ENCODE assay signal across 15 mouse cellular contexts in genomic region chr6:137294973-137295820, GRCm38 (mm10). TPM values are rescaled to one million over a fixed set of nuclear protein-coding genes. Genes with fewer than 3 reads are reported as not detected.
DNase-seq lines count a peak whose midpoint lies in the region; ATAC-seq lines count a peak whose summit lies in the region.
"Had no signal": no experiment of that assay in that cellular context is flagged by ENCODE, and none has a peak within 500 bp of the region (broad histone marks: within the 10 kb centered on the region; RNA-seq: fewer than 3 reads in every experiment).

No protein-coding gene starts in this region.

- no peak overlapping the region for H3K4me3 ChIP-seq in hindbrain, embryonic 15.5 days
- H3K4me3 ChIP-seq in hindbrain, embryonic 14.5 days (replicated peaks; ENCODE audit: low read length): no peak overlapping the region
- no peak overlapping the region for H3K4me3 ChIP-seq in neural tube, embryonic 13.5 days
- H3K4me3 ChIP-seq in neural tube, embryonic 15.5 days (replicated peaks): no peak overlapping the region
- H3K4me3 ChIP-seq in forebrain, embryonic 13.5 days: no peak overlapping the region
- no peak overlapping the region for H3K4me3 ChIP-seq in midbrain, embryonic 16.5 days (ENCODE audit: low read depth, low read length)
- H3K4me3 ChIP-seq: gastrocnemius, adult 2 months; heart, embryonic 10.5 days; midbrain, embryonic 12.5 days had no signal

- no peak overlapping the region for H3K4me2 ChIP-seq in hindbrain, embryonic 15.5 days
- H3K4me2 ChIP-seq in hindbrain, embryonic 14.5 days (replicated peaks): no peak overlapping the region
- H3K4me2 ChIP-seq in neural tube, embryonic 13.5 days: no peak overlapping the region
- no peak overlapping the region for H3K4me2 ChIP-seq in neural tube, embryonic 15.5 days
- H3K4me2 ChIP-seq in forebrain, embryonic 13.5 days: no peak overlapping the region
- H3K4me2 ChIP-seq in midbrain, embryonic 16.5 days (ENCODE audit: low read length): no peak overlapping the region
- H3K4me2 ChIP-seq: midbrain, embryonic 12.5 days had no signal

- no peak for DNase-seq in hindbrain, embryonic 14.5 days (ENCODE audit: low spot score)
- no peak for DNase-seq in natural killer cell, adult 2 months (ENCODE audit: low spot score in 2 of 2)
- DNase-seq in layer of hippocampus, adult 11-12 months (ENCODE audit: low spot score): no peak
- DNase-seq: adrenal gland, postnatal 25 days; gastrocnemius, adult 2 months; kidney, adult 11 months had no signal

- no peaks in the 10 kb centered on the region for H3K9me3 ChIP-seq in hindbrain, embryonic 15.5 days
- no peaks in the 10 kb centered on the region for H3K9me3 ChIP-seq in hindbrain, embryonic 14.5 days (ENCODE audit: control insufficient read depth, low read length)
- H3K9me3 ChIP-seq in neural tube, embryonic 13.5 days: 0 out of 2 replicates have a peak, but pooled peaks cover 3% of the 10 kb centered on the region
- H3K9me3 ChIP-seq in neural tube, embryonic 15.5 days (replicated peaks): no peaks in the 10 kb centered on the region; the same call in 1 of the 2 replicates
- no peaks in the 10 kb centered on the region for H3K9me3 ChIP-seq in forebrain, embryonic 13.5 days (replicated peaks)
- no peaks in the 10 kb centered on the region for H3K9me3 ChIP-seq in midbrain, embryonic 16.5 days (replicated peaks; ENCODE audit: control insufficient read depth, low read length, poor library complexity, severe bottlenecking)
- H3K9me3 ChIP-seq: heart, embryonic 10.5 days; midbrain, embryonic 12.5 days had no signal

- H3K36me3 ChIP-seq in hindbrain, embryonic 15.5 days: no peaks in the 10 kb centered on the region
- H3K36me3 ChIP-seq in hindbrain, embryonic 14.5 days (replicated peaks; ENCODE audit: control insufficient read depth, insufficient read depth): no peaks in the 10 kb centered on the region
- no peaks in the 10 kb centered on the region for H3K36me3 ChIP-seq in neural tube, embryonic 13.5 days
- no peaks in the 10 kb centered on the region for H3K36me3 ChIP-seq in neural tube, embryonic 15.5 days
- H3K36me3 ChIP-seq in forebrain, embryonic 13.5 days (ENCODE audit: poor library complexity, severe bottlenecking): no peaks in the 10 kb centered on the region
- H3K36me3 ChIP-seq in midbrain, embryonic 16.5 days (ENCODE audit: control insufficient read depth, insufficient read depth, low read length): no peaks in the 10 kb centered on the region
- H3K36me3 ChIP-seq: G1E; heart, embryonic 10.5 days; midbrain, embryonic 12.5 days had no signal

- H3K9ac ChIP-seq in hindbrain, embryonic 15.5 days: no peak overlapping the region
- H3K9ac ChIP-seq in hindbrain, embryonic 14.5 days: no peak overlapping the region
- H3K9ac ChIP-seq in neural tube, embryonic 13.5 days: no peak overlapping the region
- no peak overlapping the region for H3K9ac ChIP-seq in neural tube, embryonic 15.5 days (replicated peaks)
- no peak overlapping the region for H3K9ac ChIP-seq in forebrain, embryonic 13.5 days
- H3K9ac ChIP-seq in midbrain, embryonic 16.5 days (ENCODE audit: low read depth, low read length): no peak overlapping the region
- H3K9ac ChIP-seq: liver, embryonic 14.5 days; midbrain, embryonic 12.5 days had no signal

- peaks cover 10% of the 10 kb centered on the region; the same call in 1 of the 2 replicates for H3K4me1 ChIP-seq in hindbrain, embryonic 15.5 days (replicated peaks)
- no peaks in the 10 kb centered on the region for H3K4me1 ChIP-seq in hindbrain, embryonic 14.5 days (replicated peaks; ENCODE audit: control insufficient read depth, insufficient read depth, low read length)
- peaks cover 14% of the 10 kb centered on the region for H3K4me1 ChIP-seq in neural tube, embryonic 13.5 days (replicated peaks)
- H3K4me1 ChIP-seq in neural tube, embryonic 15.5 days: no peaks in the 10 kb centered on the region
- peaks cover 14% of the 10 kb centered on the region for H3K4me1 ChIP-seq in forebrain, embryonic 13.5 days
- 0 out of 2 replicates have a peak, but pooled peaks cover 3% of the 10 kb centered on the region for H3K4me1 ChIP-seq in midbrain, embryonic 16.5 days (ENCODE audit: control insufficient read depth, insufficient read depth, low read length)
- H3K4me1 ChIP-seq: heart, embryonic 10.5 days had no signal

- 61% methylated on average over 20 of the region's 20 CpGs for WGBS in hindbrain, embryonic 15.5 days
- WGBS in hindbrain, embryonic 14.5 days: 60% methylated on average over 20 of the region's 20 CpGs
- WGBS in neural tube, embryonic 13.5 days: 61% methylated on average over 20 of the region's 20 CpGs
- 60% methylated on average over 20 of the region's 20 CpGs for WGBS in neural tube, embryonic 15.5 days
- 48% methylated on average over 20 of the region's 20 CpGs for WGBS in forebrain, embryonic 13.5 days
- 76% methylated on average over 20 of the region's 20 CpGs for WGBS in midbrain, embryonic 16.5 days

- ATAC-seq in hindbrain, embryonic 15.5 days (ENCODE audit: low FRiP score, low read depth): peak; percentile 30; the same call in 1 of the 2 replicates
- no peak for ATAC-seq in hindbrain, embryonic 14.5 days (ENCODE audit: low FRiP score)
- peak; percentile 71 for ATAC-seq in neural tube, embryonic 13.5 days (ENCODE audit: low read depth)
- ATAC-seq in neural tube, embryonic 15.5 days (ENCODE audit: low FRiP score): no peak
- ATAC-seq in forebrain, embryonic 13.5 days: peak; percentile 75; the same call in 1 of the 2 replicates
- ATAC-seq in midbrain, embryonic 16.5 days: peak; percentile 45; the same call in 1 of the 2 replicates

- no peaks in the 10 kb centered on the region for H3K27me3 ChIP-seq in hindbrain, embryonic 15.5 days
- no peaks in the 10 kb centered on the region for H3K27me3 ChIP-seq in hindbrain, embryonic 14.5 days (ENCODE audit: control insufficient read depth, insufficient read depth, low read length)
- H3K27me3 ChIP-seq in neural tube, embryonic 13.5 days: no peaks in the 10 kb centered on the region
- no peaks in the 10 kb centered on the region for H3K27me3 ChIP-seq in neural tube, embryonic 15.5 days (replicated peaks)
- no peaks in the 10 kb centered on the region for H3K27me3 ChIP-seq in forebrain, embryonic 13.5 days
- no peaks in the 10 kb centered on the region for H3K27me3 ChIP-seq in midbrain, embryonic 16.5 days (ENCODE audit: control insufficient read depth, insufficient read depth, low read depth, low read length)
- H3K27me3 ChIP-seq: midbrain, embryonic 12.5 days had no signal

- H3K27ac ChIP-seq in hindbrain, embryonic 15.5 days (replicated peaks): no peak overlapping the region
- no peak overlapping the region for H3K27ac ChIP-seq in hindbrain, embryonic 14.5 days
- peak overlapping the region; percentile 11; the same call in 1 of the 2 replicates for H3K27ac ChIP-seq in neural tube, embryonic 13.5 days (replicated peaks)
- H3K27ac ChIP-seq in neural tube, embryonic 15.5 days (replicated peaks): no peak overlapping the region
- H3K27ac ChIP-seq in forebrain, embryonic 13.5 days: no peak overlapping the region
- H3K27ac ChIP-seq in midbrain, embryonic 16.5 days (ENCODE audit: low read length): no peak overlapping the region
- H3K27ac ChIP-seq: gastrocnemius, adult 2 months; heart, embryonic 10.5 days; liver, embryonic 14.5 days; midbrain, embryonic 12.5 days had no signal

RNA-seq across cellular contexts. Expression of gene Ptpro, which starts 43.1 kb away (rescaled TPM):
- 44.8 and 48.9 TPM in 2 replicates for polyA plus RNA-seq in hindbrain, embryonic 15.5 days (2015; fragmentation: Nextera tagmentation; extraction: Ambion mirVana)
- 54.6 and 61.6 TPM in 2 replicates for polyA plus RNA-seq in hindbrain, embryonic 14.5 days (2014; fragmentation: Nextera tagmentation; extraction: Ambion mirVana)
- 44.8 and 45.8 TPM in 2 replicates for polyA plus RNA-seq in neural tube, embryonic 13.5 days (2015; fragmentation: Nextera tagmentation; extraction: Ambion mirVana)
- polyA plus RNA-seq in neural tube, embryonic 15.5 days (2015; fragmentation: Nextera tagmentation; extraction: Ambion mirVana): 42.1 and 49.5 TPM in 2 replicates
- polyA plus RNA-seq in forebrain, embryonic 13.5 days (2015; fragmentation: Nextera tagmentation; extraction: Ambion mirVana): 29.5 and 30.6 TPM in 2 replicates
- polyA plus RNA-seq in midbrain, embryonic 16.5 days (2015; fragmentation: Nextera tagmentation; extraction: Ambion mirVana): 73.7 and 78.3 TPM in 2 replicates
- polyA plus RNA-seq: G1E had no signal

Comparison
In these comparisons a context has a peak if more than half of its experiments do, and no peak if none do; other contexts are left out.
1. ATAC-seq: peak in hindbrain, embryonic 15.5 days (single experiment), neural tube, embryonic 13.5 days (single experiment), forebrain, embryonic 13.5 days (single experiment) and midbrain, embryonic 16.5 days (single experiment); none in hindbrain, embryonic 14.5 days (single experiment) and neural tube, embryonic 15.5 days (single experiment).